ENCODE assay signal across 15 mouse cellular contexts in genomic region chr13:51553343-51553742, GRCm38 (mm10). TPM values are rescaled to one million over a fixed set of nuclear protein-coding genes. Genes with fewer than 3 reads are reported as not detected.
"Had no signal": no experiment of that assay in that cellular context is flagged by ENCODE, and none has a peak within 500 bp of the region (broad histone marks: within the 10 kb centered on the region; RNA-seq: fewer than 3 reads in every experiment).

No protein-coding gene starts in this region.

- H3K27me3 ChIP-seq: liver, embryonic 15.5 days had no signal

- H3K4me1 ChIP-seq: kidney, embryonic 15.5 days; limb, embryonic 10.5 days; limb, embryonic 13.5 days; liver, embryonic 12.5 days; liver, embryonic 15.5 days had no signal

- ATAC-seq: liver, embryonic 12.5 days had no signal

- H3K9me3 ChIP-seq: kidney, embryonic 15.5 days; limb, embryonic 10.5 days; limb, embryonic 13.5 days; liver, embryonic 12.5 days; liver, embryonic 15.5 days had no signal

- H3K4me2 ChIP-seq: kidney, embryonic 15.5 days; limb, embryonic 13.5 days; liver, embryonic 12.5 days; liver, embryonic 15.5 days; midbrain, embryonic 11.5 days had no signal

- H3K27ac ChIP-seq: kidney, embryonic 15.5 days; limb, embryonic 10.5 days; limb, embryonic 13.5 days; liver, embryonic 12.5 days; liver, embryonic 15.5 days had no signal

- H3K36me3 ChIP-seq: kidney, embryonic 15.5 days; limb, embryonic 10.5 days; limb, embryonic 13.5 days; liver, embryonic 12.5 days; liver, embryonic 15.5 days had no signal

- DNase-seq: kidney, adult 18-20 months; kidney, postnatal 10 days; layer of hippocampus, adult 9-11 months; liver; lung, adult 2 months; lung, postnatal 14 days; midbrain, embryonic 14.5 days; thymus, postnatal 25 days had no signal

- H3K4me3 ChIP-seq: kidney, embryonic 15.5 days; limb, embryonic 10.5 days; limb, embryonic 13.5 days; liver, embryonic 12.5 days; liver, embryonic 15.5 days had no signal

- H3K9ac ChIP-seq: kidney, embryonic 15.5 days; limb, embryonic 13.5 days; liver, embryonic 12.5 days; liver, embryonic 15.5 days had no signal

RNA-seq across cellular contexts. Expression of gene Shc3, which starts 15.9 kb away (rescaled TPM):
- polyA plus RNA-seq: liver, embryonic 12.5 days; liver, embryonic 15.5 days; lung, embryonic 16.5 days had no signal
